Mouse (Mus musculus) erythroblast, adult 5-6 weeks (primary cell): ENCODE measurements around the gene Hoxd4. TPM values are rescaled to one million over a fixed set of nuclear protein-coding genes. Genes with fewer than 3 reads are reported as not detected.

ENCODE experiments used
- ATAC-seq: replicated peaks from 2 replicates; pipeline ENCODE4 v1.8.0; 2016; ENCODE audit warnings: moderate number of reproducible peaks, mild to moderate bottlenecking, moderate TSS enrichment, inconsistent platforms; ENCODE audit not compliant: poor library complexity, low FRiP score, severe bottlenecking
- total RNA-seq, 2 experiments: library from RNA; stranded (forward) in 1 of 2; stranded (reverse) in 1 of 2; fragments of 150-400 nt in 1 of 2; fragments of 200-764, 138-1000 nt in 1 of 2; gene quantifications; 2 replicates each; pipeline versions ENCODE4 v1.2.3 to v1.2.4; 2015 to 2017; ENCODE audit warnings: low replicate concordance in 2 of 2

The Hoxd4 gene
- total RNA-seq, 2 experiments from 2014 or later, result not detected

DNA sequence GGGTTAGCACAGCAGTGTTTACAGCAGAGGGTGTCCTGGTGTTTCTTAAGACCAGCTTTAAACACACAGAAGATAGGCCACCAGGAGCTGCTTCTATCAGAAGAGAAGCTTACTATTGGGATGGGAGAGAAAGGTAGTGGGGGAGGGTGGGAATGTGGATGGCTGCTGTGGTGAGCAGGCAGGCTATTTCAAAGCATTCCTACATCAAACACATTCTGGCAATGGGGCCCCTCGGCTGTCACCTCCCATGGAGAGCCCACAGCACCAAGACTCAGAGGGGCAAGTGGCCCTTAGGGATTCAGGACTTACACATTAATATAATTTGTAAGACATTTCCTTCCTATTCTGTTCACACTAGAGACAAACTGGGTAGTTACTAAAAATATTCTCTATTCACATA, 48.4 kb downstream of the Hoxd4 start:
- ATAC-seq, result no peak

DNA sequence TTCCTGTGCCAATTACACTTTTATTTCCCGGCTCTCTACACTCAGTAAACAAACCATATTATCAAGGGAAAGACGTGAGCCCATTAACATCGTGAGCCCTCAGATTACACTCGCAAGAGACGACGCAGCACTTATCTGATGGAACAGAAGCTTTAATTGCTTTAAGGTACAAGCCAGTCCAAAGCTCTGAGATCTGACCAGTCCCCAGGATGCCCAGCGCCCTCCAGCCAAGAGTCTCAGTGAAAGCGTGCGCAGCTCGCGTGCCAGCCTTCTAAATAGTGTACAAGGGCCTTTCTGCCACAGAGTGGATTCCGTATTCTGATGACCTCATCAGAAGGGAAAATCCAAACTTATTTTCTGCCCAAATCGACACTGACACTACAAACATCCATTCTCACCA, 50.2 kb downstream of the Hoxd4 start:
- ATAC-seq, result no peak

DNA sequence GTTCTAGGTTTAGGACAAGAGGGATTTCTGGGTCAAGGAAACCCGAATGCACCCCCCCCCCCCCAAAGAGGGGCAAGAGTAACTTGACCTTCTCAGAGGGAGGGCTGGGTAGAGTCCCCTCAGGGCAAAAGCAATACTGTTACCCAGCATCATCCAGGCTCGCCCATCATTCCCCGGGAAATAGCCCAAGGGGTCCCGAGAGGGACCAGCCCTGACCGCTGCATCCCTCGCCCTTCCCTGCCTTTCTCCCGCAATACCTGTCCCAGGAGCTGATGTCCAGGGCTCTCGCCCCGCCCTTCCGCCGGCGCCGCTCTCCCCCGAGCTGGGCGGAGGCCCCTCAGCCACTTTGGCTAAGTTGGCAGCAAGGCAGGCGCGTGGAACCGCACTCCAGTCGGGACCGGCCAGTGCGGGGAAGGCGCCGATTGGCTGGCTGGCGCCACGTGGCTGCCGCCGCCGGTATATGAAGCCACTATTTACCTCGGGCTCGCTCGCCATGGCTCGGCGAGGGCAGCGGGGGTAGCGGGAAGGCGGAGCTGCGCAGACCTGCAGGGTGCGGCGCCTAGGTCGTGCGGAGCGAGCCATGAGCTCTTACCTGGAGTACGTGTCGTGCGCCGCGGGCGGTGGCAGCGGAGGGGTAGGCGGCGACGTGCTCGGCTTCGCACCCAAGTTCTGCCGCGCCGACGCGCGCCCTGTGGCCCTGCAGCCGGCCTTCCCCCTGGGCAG, 51.0 kb downstream of the Hoxd4 start, which contains the start of gene Hoxd1:
TSS of gene Hoxd1 (plus strand) at position 459 of the 723 bp plus-strand sequence.
- no peak for ATAC-seq

DNA sequence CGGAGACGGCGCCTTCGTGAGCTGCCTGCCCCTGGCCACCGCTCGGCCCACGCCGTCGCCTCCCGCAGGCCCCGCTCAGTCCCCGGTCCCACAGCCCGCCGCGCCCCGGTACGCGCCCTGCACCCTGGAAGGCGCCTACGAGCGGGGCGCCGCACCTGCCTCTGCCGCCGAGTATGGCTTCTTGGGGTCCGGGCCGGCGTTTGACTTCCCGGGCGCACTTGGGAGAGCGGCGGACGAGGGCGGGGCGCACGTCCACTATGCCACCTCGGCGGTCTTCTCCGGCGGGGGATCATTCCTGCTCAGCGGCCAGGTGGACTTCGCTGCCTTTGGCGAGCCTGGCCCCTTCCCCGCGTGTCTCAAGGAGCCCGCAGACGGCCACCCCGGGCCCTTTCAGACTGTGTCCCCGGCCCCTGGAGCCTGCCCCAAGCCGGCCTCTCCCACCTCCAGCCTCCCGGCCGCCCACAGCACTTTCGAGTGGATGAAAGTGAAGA, 51.6 kb downstream of the Hoxd4 start:
- ATAC-seq, result no peak

DNA sequence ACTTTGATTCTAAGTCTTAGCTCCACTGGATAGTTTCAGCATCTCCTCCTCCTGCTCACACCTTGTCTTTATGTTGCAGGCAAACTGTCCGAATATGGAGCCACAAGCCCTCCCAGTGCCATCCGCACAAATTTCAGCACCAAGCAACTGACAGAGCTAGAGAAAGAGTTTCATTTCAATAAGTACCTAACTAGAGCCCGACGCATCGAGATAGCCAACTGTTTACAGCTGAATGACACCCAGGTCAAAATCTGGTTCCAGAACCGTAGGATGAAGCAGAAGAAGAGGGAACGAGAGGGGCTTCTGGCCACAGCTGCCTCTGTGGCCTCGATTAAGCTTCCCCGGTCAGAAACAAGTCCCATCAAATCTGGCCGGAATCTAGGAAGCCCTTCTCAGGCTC, 52.2 kb downstream of the Hoxd4 start:
- ATAC-seq, result no peak

DNA sequence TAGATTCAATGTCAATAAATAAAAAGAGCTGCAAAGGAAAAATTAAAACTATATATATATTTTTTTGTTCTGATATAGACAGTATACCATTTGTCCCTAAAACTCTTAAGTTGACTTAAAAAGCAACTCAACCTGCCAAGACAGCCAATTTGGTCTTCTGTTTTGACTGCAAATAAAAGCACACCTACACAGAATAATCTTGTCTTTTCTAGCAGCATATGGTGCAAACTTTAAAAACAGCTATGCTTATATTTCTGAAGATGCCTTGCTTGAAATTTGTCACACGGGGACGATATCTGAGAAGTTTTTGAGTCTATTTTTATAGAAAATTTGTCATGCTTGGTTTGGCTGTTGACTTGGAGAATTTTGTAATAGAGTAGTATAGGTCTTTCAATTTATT, 62.6 kb downstream of the Hoxd4 start:
- no peak for ATAC-seq

DNA sequence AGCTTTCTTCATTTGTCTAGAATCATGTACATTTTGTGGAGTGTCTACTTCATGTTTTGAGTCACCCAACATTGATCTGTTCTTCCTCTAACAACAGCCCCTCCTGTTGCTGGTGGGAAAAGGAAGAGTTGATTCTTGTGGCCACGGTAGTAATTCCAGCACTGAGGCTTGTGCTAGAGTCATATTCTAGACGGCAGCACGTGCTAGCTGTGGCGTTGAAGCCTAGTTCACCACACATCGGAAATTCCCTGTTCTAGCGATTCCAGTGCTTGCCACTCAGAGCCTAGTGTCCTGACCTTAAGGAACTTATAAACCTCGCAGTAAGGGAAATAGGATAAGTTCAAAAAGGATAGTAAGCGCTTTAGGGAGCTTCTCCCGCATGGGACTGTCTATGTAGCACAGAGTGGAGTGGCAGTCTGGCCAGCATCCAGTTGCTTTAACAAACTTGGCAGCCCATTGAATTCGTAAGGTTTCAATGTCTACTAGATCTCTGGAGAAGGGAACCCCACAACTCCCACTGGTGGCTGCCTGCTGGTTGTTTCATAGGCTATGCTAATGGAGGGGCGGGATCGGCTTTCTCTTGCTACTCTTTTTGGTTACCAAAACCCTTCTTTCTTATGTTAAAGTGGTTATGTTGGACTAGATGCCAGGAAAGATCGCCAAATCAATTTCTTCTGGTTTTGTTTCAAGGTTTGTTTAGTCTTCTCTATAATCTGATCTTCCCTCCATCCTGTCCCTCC, 66.0 kb downstream of the Hoxd4 start:
- no peak for ATAC-seq

Other genes with a start within 250 kb of the Hoxd4 start
- gene Lnpk, start 132.5 kb upstream of the Hoxd4 start, total RNA-seq (2015; ENCODE audit: low replicate concordance), result 14.0 and 29.4 TPM in 2 replicates
- gene Lnpk, start 132.5 kb upstream of the Hoxd4 start, total RNA-seq (2017; ENCODE audit: low replicate concordance), result 31.1 and 45.9 TPM in 2 replicates
- not detected in 2 replicates for gene Evx2, start 52.4 kb upstream of the Hoxd4 start, total RNA-seq (2015; ENCODE audit: low replicate concordance)
- gene Evx2, start 52.4 kb upstream of the Hoxd4 start, total RNA-seq (2017; ENCODE audit: low replicate concordance), result not detected in 2 replicates
- not detected in 2 replicates for gene Hoxd13, start 43.6 kb upstream of the Hoxd4 start, total RNA-seq (2015; ENCODE audit: low replicate concordance)
- gene Hoxd13, start 43.6 kb upstream of the Hoxd4 start, total RNA-seq (2017; ENCODE audit: low replicate concordance), result not detected in 2 replicates
- not detected in 2 replicates for gene Hoxd12, start 36.9 kb upstream of the Hoxd4 start, total RNA-seq (2015; ENCODE audit: low replicate concordance)
- not detected in 2 replicates for gene Hoxd12, start 36.9 kb upstream of the Hoxd4 start, total RNA-seq (2017; ENCODE audit: low replicate concordance)
- gene Hoxd11, start 32.4 kb upstream of the Hoxd4 start, total RNA-seq (2015; ENCODE audit: low replicate concordance), result not detected in 2 replicates
- not detected in 2 replicates for gene Hoxd11, start 32.4 kb upstream of the Hoxd4 start, total RNA-seq (2017; ENCODE audit: low replicate concordance)
- gene Hoxd10, start 20.0 kb upstream of the Hoxd4 start, total RNA-seq (2015; ENCODE audit: low replicate concordance), result not detected in 2 replicates
- 0.42 TPM in 1 of 2 replicates, not detected in the other for gene Hoxd10, start 20.0 kb upstream of the Hoxd4 start, total RNA-seq (2017; ENCODE audit: low replicate concordance)
- not detected in 2 replicates for gene Hoxd9, start 14.2 kb upstream of the Hoxd4 start, total RNA-seq (2015; ENCODE audit: low replicate concordance)
- gene Hoxd9, start 14.2 kb upstream of the Hoxd4 start, total RNA-seq (2017; ENCODE audit: low replicate concordance), result not detected in 2 replicates
- gene Hoxd8, start 7.3 kb upstream of the Hoxd4 start, total RNA-seq (2015; ENCODE audit: low replicate concordance), result not detected in 2 replicates
- gene Hoxd8, start 7.3 kb upstream of the Hoxd4 start, total RNA-seq (2017; ENCODE audit: low replicate concordance), result not detected in 2 replicates
- gene Hoxd3, start within 50 bp of the Hoxd4 start, total RNA-seq (2015; ENCODE audit: low replicate concordance), result not detected in 2 replicates
- not detected in 2 replicates for gene Hoxd3, start within 50 bp of the Hoxd4 start, total RNA-seq (2017; ENCODE audit: low replicate concordance)
- not detected in 2 replicates for gene Gm28230, start 14.8 kb downstream of the Hoxd4 start, total RNA-seq (2015; ENCODE audit: low replicate concordance)
- not detected in 2 replicates for gene Gm28230, start 14.8 kb downstream of the Hoxd4 start, total RNA-seq (2017; ENCODE audit: low replicate concordance)
- not detected in 2 replicates for gene Hoxd1, start 51.1 kb downstream of the Hoxd4 start, total RNA-seq (2015; ENCODE audit: low replicate concordance)
- not detected in 2 replicates for gene Hoxd1, start 51.1 kb downstream of the Hoxd4 start, total RNA-seq (2017; ENCODE audit: low replicate concordance)
- gene Mtx2, start 113.9 kb downstream of the Hoxd4 start, total RNA-seq (2015; ENCODE audit: low replicate concordance), result 25.9 and 36.7 TPM in 2 replicates
- gene Mtx2, start 113.9 kb downstream of the Hoxd4 start, total RNA-seq (2017; ENCODE audit: low replicate concordance), result 4.6 and 7.7 TPM in 2 replicates